Mouse (Mus musculus): Measurements from ENCODE around the gene Pop4.

GRCm38 (mm10) chr7:38272551-38272950 lies 1.3 kb upstream of the Pop4 start:
- no peak for TF ChIP-seq POLR2A (IDR thresholded peaks at IDR 0.05; ENCODE audit: borderline replicate concordance, insufficient read depth, low read length)
- no peak for TF ChIP-seq CTCF (IDR thresholded peaks at IDR 0.05; ENCODE audit: borderline replicate concordance, insufficient read depth, low read depth, low read length)
